In genomic region chr12:52918939-52919338, GRCm38 (mm10) we compare ENCODE assay signal across 9 mouse cellular contexts.
DNase-seq lines count a peak whose midpoint lies in the region; ATAC-seq and TF ChIP-seq lines count a peak whose summit lies in the region.
"Had no signal": no experiment of that assay in that cellular context is flagged by ENCODE, and none has a peak within 500 bp of the region (broad histone marks: within the 10 kb centered on the region; RNA-seq: fewer than 3 reads in every experiment).

No protein-coding gene starts in this region.

- H3K4me2 ChIP-seq in midbrain, embryonic 13.5 days (replicated peaks): no peak overlapping the region
- H3K4me2 ChIP-seq: hindbrain, embryonic 15.5 days had no signal

- peaks cover 8% of the 10 kb centered on the region for H3K4me1 ChIP-seq in midbrain, embryonic 10.5 days
- peaks cover 10% of the 10 kb centered on the region for H3K4me1 ChIP-seq in midbrain, embryonic 13.5 days (replicated peaks)
- peaks cover 7% of the 10 kb centered on the region for H3K4me1 ChIP-seq in limb, embryonic 10.5 days

- H3K9ac ChIP-seq in midbrain, embryonic 13.5 days (replicated peaks): no peak overlapping the region
- H3K9ac ChIP-seq: hindbrain, embryonic 15.5 days had no signal

- H3K27me3 ChIP-seq in midbrain, embryonic 10.5 days (ENCODE audit: low read depth, poor library complexity, severe bottlenecking): no peaks in the 10 kb centered on the region
- no peaks in the 10 kb centered on the region for H3K27me3 ChIP-seq in midbrain, embryonic 13.5 days
- H3K27me3 ChIP-seq in limb, embryonic 10.5 days (ENCODE audit: low read depth, poor library complexity, severe bottlenecking): no peaks in the 10 kb centered on the region
- H3K27me3 ChIP-seq: hindbrain, embryonic 15.5 days had no signal

- peak; percentile 17 for DNase-seq in gastrocnemius, adult 18-20 months (ENCODE audit: low spot score)
- DNase-seq in gastrocnemius, postnatal 25 days: no peak
- DNase-seq in midbrain, embryonic 10.5 days (ENCODE audit: low spot score): peak; percentile 59
- DNase-seq in brain, embryonic 14.5 days (ENCODE audit: low read depth): peak; percentile 85
- DNase-seq in limb, embryonic 10.5 days (ENCODE audit: low spot score): peak; percentile 59
- no peak for DNase-seq in T-cell, adult 2 months (ENCODE audit: low spot score)
- DNase-seq in left cerebral cortex, postnatal 36 days (ENCODE audit: low spot score in 2 of 2): no peak

- no peaks in the 10 kb centered on the region for H3K9me3 ChIP-seq in midbrain, embryonic 10.5 days (replicated peaks)
- no peaks in the 10 kb centered on the region for H3K9me3 ChIP-seq in midbrain, embryonic 13.5 days
- no peaks in the 10 kb centered on the region for H3K9me3 ChIP-seq in limb, embryonic 10.5 days (replicated peaks)
- H3K9me3 ChIP-seq: hindbrain, embryonic 15.5 days had no signal

- WGBS in midbrain, embryonic 10.5 days: 32% methylated on average over 11 of the region's 11 CpGs
- WGBS in midbrain, embryonic 13.5 days: 20% methylated on average over 11 of the region's 11 CpGs
- 33% methylated on average over 11 of the region's 11 CpGs for WGBS in limb, embryonic 10.5 days

- peak; percentile 83 for TF ChIP-seq CTCF in brain, embryonic 14.5 days (IDR thresholded peaks at IDR 0.05; ENCODE audit: borderline replicate concordance, extremely low read depth, insufficient read depth, insufficient read length)

- no peaks in the 10 kb centered on the region for H3K36me3 ChIP-seq in midbrain, embryonic 10.5 days
- no peaks in the 10 kb centered on the region; the same call in none of the 2 replicates for H3K36me3 ChIP-seq in midbrain, embryonic 13.5 days
- no peaks in the 10 kb centered on the region for H3K36me3 ChIP-seq in limb, embryonic 10.5 days
- H3K36me3 ChIP-seq: hindbrain, embryonic 15.5 days had no signal

- no peak; the same call in 1 of the 2 replicates for ATAC-seq in midbrain, embryonic 13.5 days

- intact Hi-C loops in left cerebral cortex, postnatal 36 days (cut with DNase I): loop anchor here (5.0 to 10.0 kb wide), 2 partner anchors 328 to 1576 kb away; partner anchors contain the start of gene Npas3

- no peak overlapping the region for H3K4me3 ChIP-seq in midbrain, embryonic 10.5 days
- no peak overlapping the region for H3K4me3 ChIP-seq in midbrain, embryonic 13.5 days (replicated peaks)
- no peak overlapping the region for H3K4me3 ChIP-seq in limb, embryonic 10.5 days
- H3K4me3 ChIP-seq: hindbrain, embryonic 15.5 days had no signal

- no peak for TF ChIP-seq POLR2A in brain, embryonic 14.5 days (IDR thresholded peaks at IDR 0.05; ENCODE audit: borderline replicate concordance, extremely low read depth, insufficient read depth, insufficient read length, poor library complexity, severe bottlenecking)

- H3K27ac ChIP-seq in midbrain, embryonic 10.5 days (replicated peaks): peak overlapping the region; percentile 78
- H3K27ac ChIP-seq in midbrain, embryonic 13.5 days: no peak overlapping the region
- peak overlapping the region; percentile 26; the same call in 1 of the 2 replicates for H3K27ac ChIP-seq in limb, embryonic 10.5 days
- H3K27ac ChIP-seq: hindbrain, embryonic 15.5 days had no signal

Comparison
In these comparisons a context has a peak if more than half of its experiments do, and no peak if none do; other contexts are left out.
1. DNase-seq: peak in gastrocnemius, adult 18-20 months (single experiment), midbrain, embryonic 10.5 days (single experiment), brain, embryonic 14.5 days (single experiment) and limb, embryonic 10.5 days (single experiment); none in gastrocnemius, postnatal 25 days (single experiment), T-cell, adult 2 months (single experiment) and left cerebral cortex, postnatal 36 days (0 of 2).